Mouse (Mus musculus) forebrain, postnatal 0 days (tissue): ENCODE results near the gene Bbx. TPM values are rescaled to one million over a fixed set of nuclear protein-coding genes. Genes with fewer than 3 reads are reported as not detected.

Experiments
- ATAC-seq: fragments of 200-750 bp; cut with Nextera tagmentation; 2 replicates; pipeline ENCODE4 v1.8.0; 2017; ENCODE audit warnings: mild to moderate bottlenecking, moderate library complexity
- DNase-seq: peaks from one replicate; pipeline ENCODE4 v3.0.0-alpha.2; 2015
- H3K27ac ChIP-seq: fragments of 300-500 bp; sonication (generic); 2 replicates; pipeline ENCODE4 v1.5.1; 2014; ENCODE audit warnings: low read depth, mild to moderate bottlenecking, antibody characterized with exemption, low read length, moderate library complexity, mixed read lengths
- H3K27me3 ChIP-seq: fragments of 300-500 bp; sonication (generic); 2 replicates; pipeline ENCODE4 v1.6.1; 2014; ENCODE audit warnings: mild to moderate bottlenecking, low read length, mixed read lengths; ENCODE audit not compliant: insufficient read depth
- H3K36me3 ChIP-seq: fragments of 300-500 bp; sonication (generic); 2 replicates; pipeline ENCODE4 v1.6.1; 2014; ENCODE audit warnings: mild to moderate bottlenecking, moderate library complexity; ENCODE audit not compliant: insufficient read depth
- H3K4me1 ChIP-seq: fragments of 300-500 bp; sonication (generic); 2 replicates; pipeline ENCODE4 v1.6.1; 2014; ENCODE audit warnings: antibody characterized with exemption; ENCODE audit not compliant: insufficient read depth
- H3K4me2 ChIP-seq: fragments of 300-500 bp; sonication (generic); 2 replicates; pipeline ENCODE4 v1.6.1; 2014; ENCODE audit warnings: low read depth, mild to moderate bottlenecking, moderate library complexity
- H3K4me3 ChIP-seq: fragments of 300-500 bp; sonication (generic); 2 replicates; pipeline ENCODE4 v1.5.1; 2014; ENCODE audit warnings: low read depth, low read length, mixed read lengths
- H3K9ac ChIP-seq: fragments of 300-500 bp; sonication (generic); 2 replicates; pipeline ENCODE4 v1.6.1; 2014; ENCODE audit warnings: mild to moderate bottlenecking
- H3K9me3 ChIP-seq: fragments of 300-500 bp; sonication (generic); 2 replicates; pipeline ENCODE4 v1.6.1; 2016; ENCODE audit warnings: low read length
- CTCF ChIP-seq: sonication (generic); IDR thresholded peaks from 2 replicates; pipeline ENCODE4 v1.5.1; 2016; ENCODE audit warnings: antibody characterized with exemption, control low read depth, low read depth
- WGBS: fragments of 180-500 bp; shearing (Covaris S2); extraction: QIAGEN DNeasy Blood & Tissue Kit; methylation state at CpG from one replicate; pipeline ENCODE4 v1.1.7; 2014; 5-methylcytosine and 5-hydroxymethylcytosine counted together
- polyA plus RNA-seq: library from polyadenylated mRNA; unstranded; fragments of >200 nt; fragmentation: Nextera tagmentation; extraction: Ambion mirVana; gene quantifications from 2 replicates; pipeline ENCODE4 v1.2.1, GENCODE M21; 2015
- total RNA-seq: library from RNA; depleted of rRNA; stranded (reverse); fragments of >200 nt; gene quantifications from 2 replicates; pipeline ENCODE4 v1.2.3, GENCODE M21; 2014; rRNA removed

Bbx gene
- total and polyA plus RNA-seq, 2 experiments from 2014 or later: 11.9 to 13.2 TPM

DNA sequence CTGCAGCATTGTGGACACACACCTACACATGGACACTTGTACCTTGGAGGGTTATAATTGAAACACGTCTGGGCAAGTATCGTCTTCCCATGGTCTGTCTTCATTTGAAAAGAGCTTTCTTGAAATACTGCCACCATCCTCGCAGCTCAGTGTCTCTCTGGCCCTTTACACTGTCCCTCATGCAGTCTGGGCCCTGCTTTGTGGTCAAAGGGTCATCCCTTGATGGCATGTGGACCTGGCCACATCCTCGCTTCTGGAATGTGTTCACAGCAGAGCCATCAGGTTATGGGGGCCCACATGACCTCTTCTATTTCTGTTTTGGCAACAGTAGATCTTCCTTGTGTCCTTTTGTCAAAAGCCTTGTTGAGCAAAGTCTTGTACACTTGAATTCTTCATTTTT, 282.6 kb downstream of the Bbx start:
- Histone ChIP-seq H3K36me3 (no peaks in the 10 kb centered on the region), H3K4me1 (no peaks in the 10 kb centered on the region), H3K27ac (no peak overlapping the region), H3K4me3 (no peak overlapping the region), H3K27me3 (no peaks in the 10 kb centered on the region), H3K9ac (no peak overlapping the region), H3K9me3 (no peaks in the 10 kb centered on the region), H3K4me2 (no peak overlapping the region)
- WGBS: 84% methylated on average over 4 of the region's 4 CpGs
- ATAC-seq (no peak), DNase-seq (no peak)
- no peak for TF ChIP-seq CTCF

DNA sequence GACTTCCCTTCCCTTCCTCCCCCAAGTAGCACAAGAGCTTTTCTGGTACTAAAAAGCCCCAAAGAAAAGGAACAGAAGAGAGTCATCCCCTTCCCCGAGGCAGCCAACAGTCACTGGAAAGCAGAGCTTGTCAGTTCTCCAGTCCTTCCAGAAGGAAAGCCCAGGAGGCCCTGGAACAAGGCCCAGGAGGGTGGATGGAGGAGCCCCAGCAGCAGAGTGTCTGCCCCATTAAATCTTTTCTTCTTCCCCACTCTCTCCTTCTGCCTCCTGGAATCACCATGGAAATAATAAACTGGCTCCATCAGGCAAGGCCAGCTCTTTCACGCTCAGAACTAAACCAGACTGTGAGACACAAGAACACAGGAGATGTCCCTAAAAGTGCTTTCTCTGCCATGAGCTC, 284.3 kb downstream of the Bbx start:
- DNase-seq: peak; percentile 77
- ATAC-seq: peak; percentile 91
- Histone ChIP-seq H3K4me2 (no peak overlapping the region), H3K4me1 (no peaks in the 10 kb centered on the region), H3K4me3 (no peak overlapping the region), H3K9me3 (no peaks in the 10 kb centered on the region), H3K9ac (no peak overlapping the region), H3K27ac (peak overlapping the region; percentile 40; the same call in 1 of the 2 replicates), H3K27me3 (no peaks in the 10 kb centered on the region), H3K36me3 (no peaks in the 10 kb centered on the region)
- WGBS: 30% methylated on average over 2 of the region's 2 CpGs
- no peak for TF ChIP-seq CTCF

Other genes starting within 250 kb of the Bbx start
- gene Ccdc54, start 158.8 kb upstream of the Bbx start, total RNA-seq: not detected in 2 replicates
- not detected in 2 replicates for gene Ccdc54, start 158.8 kb upstream of the Bbx start, polyA plus RNA-seq